Mouse (Mus musculus) naive thymus-derived CD4-positive, alpha-beta T cell, adult 2 months (primary cell): ENCODE results near the gene Stk33.
"Not testable (repeated sequence)": the region's sequence is repeated elsewhere in the genome, so short reads cannot be mapped to it uniquely, and the experiment has no call there.

Experiments used
- DNase-seq: peaks from one replicate; pipeline ENCODE4 v3.0.0-alpha.2; 2011; ENCODE audit warnings: low read depth

Gene Stk33

DNA sequence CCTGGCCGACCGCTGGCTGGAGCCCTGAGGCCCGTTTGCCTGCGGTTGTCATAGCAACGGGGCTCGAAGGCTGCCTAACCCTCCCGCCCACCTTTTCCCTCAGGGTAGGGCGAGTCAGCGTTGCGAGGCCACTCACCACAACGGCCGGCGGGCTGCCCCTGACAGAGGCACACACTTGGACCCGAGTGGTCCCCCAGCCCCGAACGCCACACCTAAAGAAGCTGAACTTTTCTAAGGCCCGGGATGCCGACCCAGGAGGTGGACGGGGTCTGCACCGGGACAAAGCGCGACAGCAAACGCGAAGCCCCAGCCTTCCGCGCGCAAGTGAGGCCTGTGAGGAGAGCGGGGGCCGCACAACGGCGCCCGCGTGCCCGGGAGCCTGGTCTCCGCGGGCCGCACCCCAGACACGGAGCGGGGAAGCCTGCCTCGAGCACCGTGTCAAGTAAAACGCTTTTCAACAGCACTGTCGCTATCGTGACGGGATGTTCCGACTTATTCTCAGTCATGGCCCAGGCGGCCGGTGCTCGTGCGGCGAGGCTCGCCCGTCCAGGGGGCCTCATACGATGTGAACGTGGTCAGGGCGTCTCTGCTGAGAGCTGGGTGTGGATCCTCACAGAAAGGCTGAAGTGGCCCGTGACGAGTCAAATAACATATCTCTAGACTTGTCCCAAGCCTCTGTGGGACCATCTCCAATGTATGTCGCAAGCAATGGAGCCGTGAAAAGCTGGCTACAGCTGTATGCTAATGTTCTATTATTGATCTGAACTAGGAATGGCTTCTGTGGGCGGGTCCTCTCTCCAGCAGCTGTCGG is at the start of gene Stk33:
Stk33 (minus strand) TSS at position 301 of the 811 bp plus-strand sequence.
- no peak for DNase-seq

DNA sequence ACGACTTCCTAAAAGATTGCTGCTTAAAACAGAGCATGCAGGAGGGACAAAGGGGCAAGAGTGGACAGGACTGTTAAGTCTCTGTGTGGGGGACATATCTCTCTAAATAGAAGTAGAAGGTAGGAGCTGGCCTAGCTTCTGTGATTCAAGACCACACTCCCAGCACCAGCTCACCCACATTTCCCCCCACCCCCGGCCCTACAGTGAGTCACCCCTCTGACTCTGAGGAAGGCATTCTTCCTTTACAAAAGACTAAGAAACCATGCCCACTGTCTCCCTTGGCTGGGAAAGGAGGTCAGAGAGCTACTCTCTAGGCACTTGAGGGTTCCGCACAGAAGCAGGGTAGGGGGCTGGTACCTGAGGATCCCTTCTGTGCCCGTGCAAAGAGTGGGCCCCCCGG is 45.3 kb upstream of the Stk33 start:
- no peak for DNase-seq

DNA sequence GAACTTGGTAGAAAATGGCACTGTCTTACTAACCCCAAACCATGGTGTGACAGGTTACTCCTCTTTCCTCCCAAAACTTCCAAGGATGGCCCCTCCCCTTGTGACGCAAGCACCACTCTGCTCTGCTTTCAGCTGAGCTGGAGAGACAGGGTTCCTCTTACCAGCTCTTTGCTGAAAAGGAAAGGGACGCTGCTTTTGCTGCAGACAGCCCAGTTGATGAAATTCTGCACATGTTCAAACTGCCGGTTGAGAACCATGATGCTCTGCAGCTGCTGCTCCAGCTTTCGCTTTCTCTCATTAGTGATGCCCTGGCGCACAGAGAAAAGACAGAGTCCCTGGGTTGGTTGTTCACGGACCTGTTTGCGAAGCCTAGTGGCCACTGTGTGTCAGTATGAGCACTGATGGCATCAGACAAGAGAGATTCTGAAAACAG is 41.9 kb upstream of the Stk33 start:
- DNase-seq, result no peak

DNA sequence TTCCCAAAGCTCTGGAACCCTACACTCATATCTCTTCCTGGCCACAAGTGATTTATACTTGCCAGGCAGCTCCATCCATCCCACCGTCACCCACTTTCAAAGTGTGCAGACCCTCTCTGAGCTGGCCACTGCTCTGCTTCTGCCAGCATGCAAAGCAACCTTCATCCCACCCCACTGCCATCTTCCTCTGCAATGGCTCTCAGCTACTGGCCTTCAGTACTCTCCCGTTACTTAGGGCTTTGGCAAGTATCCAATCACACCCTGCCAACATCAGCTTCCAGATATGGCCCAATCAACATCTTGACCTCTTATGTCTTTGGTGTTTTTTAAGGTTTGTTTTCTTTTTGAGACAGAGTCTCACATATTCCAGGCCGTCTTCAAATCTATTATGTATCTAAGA is 39.0 kb upstream of the Stk33 start:
- no peak for DNase-seq

DNA sequence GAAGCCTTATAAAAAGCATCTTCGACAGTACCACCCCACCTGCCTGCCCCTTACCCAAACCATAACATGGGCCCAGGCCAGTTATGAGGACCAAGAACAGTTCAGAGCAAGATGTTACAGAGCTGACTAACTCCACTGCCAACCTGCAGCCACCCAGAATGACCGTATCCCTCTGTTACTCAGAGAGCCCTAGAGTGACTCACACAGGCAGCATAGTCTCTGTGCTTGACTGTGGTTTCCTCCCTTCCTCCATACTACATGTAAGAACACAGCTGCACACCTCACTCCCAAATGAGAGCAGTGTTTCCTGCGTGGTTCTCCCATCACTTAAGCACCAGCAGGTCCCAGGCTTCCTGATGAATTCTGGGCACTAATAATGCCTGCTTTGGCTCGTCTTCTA is 31.8 kb upstream of the Stk33 start:
- no peak for DNase-seq

DNA sequence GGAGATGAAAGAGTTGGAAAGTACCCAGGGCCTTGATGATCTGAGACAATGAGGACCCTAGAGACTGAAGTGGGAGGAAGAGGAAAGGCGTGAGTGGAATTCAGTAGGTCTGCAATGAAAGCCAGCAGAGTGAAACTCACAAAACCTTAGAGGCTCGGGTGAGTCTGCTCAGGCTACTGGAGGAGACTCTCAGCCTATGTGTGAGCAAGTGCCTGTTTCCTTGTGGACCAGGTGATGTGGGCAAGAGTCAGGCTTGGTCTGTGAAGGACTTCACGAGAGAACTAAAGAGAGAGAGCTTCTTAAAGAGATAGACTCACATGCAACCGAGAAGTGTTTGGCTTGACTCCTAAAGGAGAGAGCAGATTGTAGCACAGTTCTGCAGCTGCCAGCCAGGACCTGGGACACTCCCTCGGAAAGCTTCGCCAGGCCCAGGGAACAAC is 29.4 kb upstream of the Stk33 start:
- no peak for DNase-seq

DNA sequence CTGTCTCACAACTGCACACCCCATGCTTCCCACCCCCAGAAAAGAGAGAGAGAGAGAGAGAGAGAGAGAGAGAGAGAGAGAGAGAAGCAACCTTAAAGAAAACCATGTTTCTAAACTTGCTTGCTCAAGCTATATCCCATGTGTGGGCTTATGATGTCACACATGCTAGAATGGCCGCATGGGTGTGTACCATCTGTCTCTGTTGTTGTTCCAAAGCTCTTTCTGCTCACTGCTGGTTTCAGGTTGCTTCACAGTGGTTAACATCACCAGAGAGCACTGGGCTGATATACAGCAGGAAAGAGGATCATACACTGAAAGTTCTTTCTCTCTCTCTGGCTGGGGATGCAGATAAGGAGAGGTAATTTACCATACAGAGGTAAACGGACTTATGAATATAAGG is 28.7 kb upstream of the Stk33 start:
- DNase-seq, result no peak

DNA sequence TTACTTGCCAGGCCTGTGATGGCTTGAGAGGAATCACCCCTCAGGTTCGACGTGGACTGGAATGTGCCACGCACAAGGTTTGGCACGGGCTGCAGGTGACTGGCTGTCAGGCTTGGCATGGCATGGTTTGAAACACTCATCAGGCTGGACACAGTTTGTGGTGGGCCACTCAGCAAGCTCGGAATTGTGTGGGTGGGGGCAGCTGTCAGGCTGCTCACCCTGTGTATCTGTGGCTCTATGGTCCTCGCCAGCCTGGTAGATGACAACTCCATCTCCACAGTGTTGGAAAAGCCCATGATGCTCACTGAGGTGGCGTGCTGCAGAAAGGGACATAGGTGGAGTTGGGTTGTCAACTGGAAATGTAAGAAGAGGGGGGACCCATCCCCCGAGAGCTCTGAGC is 21.8 kb upstream of the Stk33 start:
- no peak for DNase-seq

DNA sequence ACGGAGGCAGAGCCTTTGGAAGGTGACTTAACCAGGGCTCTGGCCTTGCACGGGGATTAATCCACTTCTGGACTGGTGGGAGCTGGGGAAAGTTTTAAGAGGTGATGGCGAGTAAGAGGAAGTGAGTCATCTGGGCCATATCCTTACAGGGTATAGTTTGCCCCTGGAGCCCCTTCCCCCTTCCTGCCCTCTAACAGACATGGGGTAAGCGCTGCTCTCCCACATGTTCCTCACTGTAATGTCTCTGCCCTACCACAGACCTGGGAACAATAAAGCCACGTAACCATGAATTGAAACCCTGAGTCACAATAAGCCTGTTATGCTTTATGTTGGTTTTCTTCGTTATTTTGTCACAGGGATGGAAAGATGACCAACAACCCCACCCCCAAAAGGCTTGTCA is 17.7 kb upstream of the Stk33 start:
- no peak for DNase-seq

DNA sequence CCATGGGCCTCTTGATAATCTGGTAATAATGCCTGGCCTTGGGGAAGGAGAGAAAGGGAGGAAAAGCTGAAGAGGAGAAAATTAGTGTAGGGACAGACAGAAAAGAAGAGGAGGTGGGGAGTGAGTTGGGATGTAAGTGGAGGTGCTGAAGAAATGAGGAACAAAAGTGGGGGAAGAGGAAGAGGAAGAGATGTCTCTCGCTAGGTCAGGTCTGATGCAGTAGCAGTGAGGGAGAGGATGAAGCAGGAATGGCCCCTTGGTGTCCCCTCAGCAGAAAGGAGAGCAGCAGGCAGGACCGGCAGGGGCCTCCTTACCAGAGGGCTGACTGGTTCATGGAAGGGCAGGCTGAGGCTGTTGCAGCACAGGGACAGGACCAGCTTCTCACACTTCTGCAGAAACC is 16.9 kb upstream of the Stk33 start:
- no peak for DNase-seq

DNA sequence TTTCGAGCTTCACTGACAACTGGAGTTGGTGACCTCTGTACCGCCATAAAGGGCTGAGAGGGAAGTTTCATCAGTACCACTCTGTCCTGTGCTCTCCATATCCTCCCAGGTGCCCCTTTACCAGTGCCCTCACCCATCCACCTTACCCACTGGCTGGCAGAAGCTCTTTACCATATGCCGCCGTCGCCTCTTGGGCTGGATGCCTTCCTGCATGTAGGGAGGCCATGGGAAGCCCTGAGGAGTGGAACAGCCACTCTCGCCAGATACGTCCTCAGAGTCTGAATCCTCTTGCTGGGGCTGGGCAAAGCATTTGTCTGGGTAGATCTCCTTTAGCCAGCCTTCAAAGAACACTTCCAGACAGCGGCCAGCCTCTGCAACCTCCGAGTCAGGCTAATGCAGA is 16.0 kb upstream of the Stk33 start:
- DNase-seq, result no peak

DNA sequence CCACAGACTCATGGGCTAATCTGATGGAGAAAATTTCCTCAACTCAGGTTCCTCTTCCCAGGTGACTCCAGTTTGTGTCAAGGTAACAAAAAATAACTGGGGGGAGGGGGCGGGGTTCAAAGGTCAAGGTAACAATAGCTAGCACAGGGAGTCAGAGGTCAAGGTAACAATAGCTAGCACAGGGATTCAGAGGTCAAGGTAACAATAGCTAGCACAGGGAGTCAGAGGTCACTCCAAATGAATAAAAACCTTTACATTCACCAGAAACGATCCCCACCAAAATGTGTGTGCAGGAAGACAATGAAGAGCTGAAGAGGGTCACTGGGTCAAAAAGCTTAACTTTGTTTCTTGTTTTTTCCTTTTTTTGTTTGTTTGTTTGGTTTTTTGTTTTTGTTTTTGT is 9.2 kb upstream of the Stk33 start:
- no peak for DNase-seq

DNA sequence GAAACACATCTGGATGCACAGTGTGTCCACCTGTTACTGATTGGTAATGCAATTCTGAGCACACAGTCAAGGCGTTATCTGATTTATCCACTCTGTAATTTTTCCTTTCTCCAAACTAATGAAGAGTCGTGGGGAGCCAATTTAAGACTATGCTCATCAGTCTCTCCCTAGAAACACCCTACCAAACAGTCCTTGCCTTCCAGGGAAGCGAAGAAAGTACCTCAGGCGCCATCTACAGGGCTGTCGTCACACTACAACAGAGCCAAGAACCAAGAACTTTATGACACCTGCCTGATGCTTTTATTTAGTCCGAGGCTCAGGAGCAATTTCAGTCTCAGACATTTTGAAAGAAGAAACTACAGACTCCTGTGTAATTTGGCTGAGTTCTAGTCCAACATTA is 6.1 kb upstream of the Stk33 start:
- no peak for DNase-seq

DNA sequence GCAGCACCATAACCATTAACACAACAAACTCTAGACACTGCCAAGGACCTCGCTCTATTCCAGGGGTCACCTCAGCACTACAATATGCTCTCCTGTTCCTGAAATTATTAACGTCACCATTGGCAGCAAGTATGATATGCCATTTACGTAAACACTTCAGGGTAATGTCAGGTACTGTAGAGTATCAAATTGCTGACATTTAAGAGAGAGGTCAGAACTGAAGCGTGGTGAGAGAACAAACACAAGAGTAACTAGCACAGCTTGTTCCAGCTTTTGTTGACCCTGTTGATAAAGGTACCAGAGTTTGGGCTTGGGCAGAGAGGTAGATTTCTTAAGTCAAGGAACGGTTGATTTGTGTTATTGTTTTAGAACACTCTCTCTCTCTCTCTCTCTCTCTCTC is 3.9 kb upstream of the Stk33 start:
- DNase-seq, result no peak

DNA sequence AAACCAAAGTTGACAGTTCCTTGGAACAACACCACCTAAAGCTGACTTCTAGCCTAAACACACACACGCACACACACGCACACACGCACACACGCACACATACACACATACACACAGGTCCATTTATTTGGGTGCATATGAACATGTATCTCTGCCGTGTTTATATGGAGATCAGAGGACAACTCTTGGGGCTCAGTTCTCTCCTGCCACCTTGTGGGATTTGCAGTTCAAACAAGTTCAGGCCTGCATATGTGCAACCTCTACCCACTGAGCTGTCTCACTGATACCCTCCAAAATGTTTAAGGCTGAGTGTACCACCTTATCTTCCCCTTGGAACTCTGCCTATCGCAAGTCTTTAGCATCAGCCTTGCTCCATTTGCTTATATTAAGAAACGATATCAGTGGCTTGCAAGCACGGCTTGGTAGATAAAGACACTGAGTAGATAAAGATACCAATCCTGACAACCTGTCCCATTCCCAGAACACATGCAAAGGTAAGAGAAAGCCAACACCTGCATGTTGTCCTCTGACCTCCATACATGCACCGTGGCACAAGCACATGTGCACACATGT is 1.9 kb upstream of the Stk33 start:
- DNase-seq, result no peak

DNA sequence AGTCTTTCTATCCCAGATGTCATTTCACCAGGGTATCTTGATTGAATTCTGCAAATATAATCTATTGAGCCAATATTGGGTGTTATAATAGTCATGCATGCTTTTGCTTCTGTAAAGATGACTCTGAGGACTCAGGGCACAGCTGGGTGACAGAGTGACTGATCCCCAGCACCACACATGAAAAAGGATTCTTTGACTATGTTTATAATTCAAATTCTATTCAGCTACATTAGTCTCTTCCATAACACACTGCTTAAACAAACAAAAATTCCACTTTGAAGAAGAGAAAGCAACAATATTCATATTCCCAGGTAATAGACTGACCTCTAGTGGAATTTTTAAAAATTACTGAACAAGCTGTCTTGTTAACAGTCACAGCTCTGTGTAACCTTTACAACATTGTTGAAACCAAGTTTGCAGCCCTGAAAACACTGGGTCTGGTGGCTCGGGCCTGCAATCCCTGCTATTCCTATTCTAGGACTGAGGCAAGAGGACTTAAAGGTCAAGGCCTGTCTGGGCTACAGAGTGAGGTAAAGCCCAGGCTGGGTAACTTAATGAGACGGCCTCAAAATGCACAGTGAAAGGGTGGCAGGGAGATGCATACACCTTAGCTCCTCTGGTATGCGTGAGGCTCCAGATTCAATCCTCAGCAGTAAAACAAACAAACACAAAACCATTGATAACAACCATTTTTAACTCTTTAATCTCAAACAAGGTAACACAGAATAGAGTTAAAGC is 14.3 kb downstream of the Stk33 start:
- peak; percentile 2 for DNase-seq

DNA sequence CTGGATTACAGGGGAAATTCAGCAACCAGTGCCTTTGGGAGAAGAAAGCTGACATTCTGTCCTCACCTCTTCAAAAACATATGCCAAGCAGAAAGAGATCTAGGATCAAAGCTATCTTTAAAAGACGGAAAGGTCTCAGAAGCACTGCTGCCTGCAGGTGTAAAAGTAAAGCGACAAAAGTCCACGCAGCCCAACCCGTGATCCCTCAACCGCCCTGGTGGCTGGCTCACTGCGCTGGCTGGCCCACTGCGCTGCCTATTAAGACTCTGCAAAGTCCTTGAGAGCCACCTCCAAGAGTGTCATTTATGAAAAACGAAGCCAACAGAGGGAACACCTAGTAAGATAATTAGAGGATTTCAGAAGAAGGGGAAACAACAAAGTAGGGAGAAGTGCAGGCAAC is 16.1 kb downstream of the Stk33 start:
- DNase-seq, result no peak

DNA sequence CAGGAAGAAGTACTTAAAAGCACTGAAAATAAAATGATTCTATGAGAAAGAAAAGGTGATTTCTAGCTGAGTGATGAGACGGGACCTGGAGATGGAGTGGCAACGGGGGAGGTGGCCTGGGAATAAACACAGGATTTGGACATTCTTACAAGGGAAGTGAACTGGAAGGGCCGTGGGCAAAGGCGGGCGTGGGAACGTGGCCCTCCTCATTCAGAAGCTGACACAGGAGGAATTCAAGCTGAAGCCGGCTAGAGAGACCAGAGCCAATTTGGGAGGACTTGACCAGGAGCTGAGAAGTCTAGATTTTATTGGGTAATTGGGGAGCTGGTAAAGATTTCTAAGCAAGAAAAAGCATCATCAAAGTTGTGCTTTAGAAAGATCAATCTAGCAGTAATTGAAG is 33.4 kb downstream of the Stk33 start:
- DNase-seq, result no peak

DNA sequence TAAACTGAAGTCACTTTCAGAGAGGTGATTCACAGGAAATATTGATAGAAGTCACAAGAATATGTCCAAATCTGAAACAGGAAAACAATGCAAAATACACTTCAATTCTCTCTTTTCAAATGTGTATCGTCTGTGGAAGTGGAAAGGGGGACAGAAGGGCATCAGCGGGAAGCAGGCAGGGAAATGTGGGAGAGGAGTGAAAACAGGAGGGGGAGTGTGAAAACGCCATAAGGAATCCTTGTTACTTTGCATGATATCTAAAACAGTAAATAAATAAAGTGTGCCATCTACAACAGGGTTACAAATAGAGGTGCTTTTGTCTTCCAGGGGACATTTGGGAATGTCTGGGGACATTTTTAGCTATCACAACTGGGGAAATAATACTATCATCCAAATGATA is 39.6 kb downstream of the Stk33 start:
- DNase-seq, result no peak

DNA sequence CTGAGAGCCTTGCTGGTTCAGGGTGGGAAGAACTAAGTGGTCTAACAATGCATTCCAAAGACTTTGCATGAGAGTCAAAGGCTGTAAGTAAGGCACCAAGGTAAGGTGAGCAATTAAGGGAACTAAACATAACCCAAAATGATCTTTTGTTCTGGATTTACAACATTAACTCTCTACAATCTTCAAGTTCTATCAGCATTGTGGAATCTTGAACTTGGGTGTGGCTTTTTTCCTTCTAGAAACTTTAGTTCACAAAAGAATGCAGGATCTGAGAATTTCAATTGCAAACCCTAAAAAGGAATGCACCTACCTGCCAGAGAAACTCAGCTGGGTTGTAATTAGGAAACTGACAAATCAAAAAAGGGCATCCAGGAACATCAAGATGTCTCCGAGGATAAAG is 57.8 kb downstream of the Stk33 start:
- DNase-seq, result no peak

DNA sequence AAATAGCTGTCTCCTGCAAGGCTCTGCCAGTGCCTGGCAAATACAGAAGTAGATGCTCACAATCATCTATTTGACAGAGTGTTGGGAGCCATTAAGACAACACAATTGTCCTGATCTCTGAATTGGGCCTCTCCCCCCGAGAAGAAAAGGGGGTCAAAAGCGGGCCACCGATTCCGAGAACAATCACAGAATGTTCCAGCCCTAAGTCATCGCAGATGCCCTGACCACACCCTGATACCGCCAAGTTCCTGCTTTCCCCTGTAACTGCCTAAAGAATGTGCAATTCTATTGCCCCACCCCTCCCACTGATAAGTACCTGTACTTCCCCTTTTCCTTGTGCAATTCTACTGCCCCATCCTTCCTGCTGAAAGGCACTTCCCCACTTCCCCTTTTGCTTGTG is 65.3 kb downstream of the Stk33 start:
- DNase-seq, result not testable (repeated sequence)

DNA sequence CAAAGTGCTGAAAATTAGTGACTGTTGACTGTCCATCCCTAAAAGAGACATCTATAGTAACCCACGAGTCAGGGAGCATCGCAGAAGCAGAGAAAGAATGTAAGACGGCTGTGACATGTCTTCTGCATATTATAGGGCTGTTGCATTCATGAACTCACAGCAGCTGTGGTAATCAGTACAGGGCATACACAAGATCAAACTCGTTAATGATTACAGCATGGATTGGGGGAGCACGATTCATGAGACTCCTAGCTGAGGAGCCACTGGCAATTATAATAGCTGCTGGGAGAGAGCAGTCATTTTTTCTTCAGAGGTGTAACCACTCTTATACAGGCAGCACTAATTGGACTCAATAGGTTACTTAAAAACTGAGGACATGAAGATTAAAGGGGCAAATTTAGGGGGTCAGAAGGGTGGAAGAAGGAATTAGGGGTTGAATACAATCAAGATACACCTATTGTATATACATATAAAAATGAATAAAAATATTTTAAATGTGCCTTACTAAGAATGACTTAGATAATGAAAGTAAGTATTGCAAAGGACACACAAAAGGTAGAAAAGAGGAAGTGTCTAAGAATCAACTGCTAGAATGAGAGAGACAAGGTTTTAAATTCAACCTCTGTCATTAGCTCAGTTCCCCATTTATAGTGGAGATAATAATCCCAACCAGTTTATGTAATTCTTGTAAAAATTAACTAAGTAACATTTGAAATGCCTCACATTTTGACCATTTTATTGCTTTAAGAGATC is 80.3 kb downstream of the Stk33 start:
- DNase-seq, result no peak

DNA sequence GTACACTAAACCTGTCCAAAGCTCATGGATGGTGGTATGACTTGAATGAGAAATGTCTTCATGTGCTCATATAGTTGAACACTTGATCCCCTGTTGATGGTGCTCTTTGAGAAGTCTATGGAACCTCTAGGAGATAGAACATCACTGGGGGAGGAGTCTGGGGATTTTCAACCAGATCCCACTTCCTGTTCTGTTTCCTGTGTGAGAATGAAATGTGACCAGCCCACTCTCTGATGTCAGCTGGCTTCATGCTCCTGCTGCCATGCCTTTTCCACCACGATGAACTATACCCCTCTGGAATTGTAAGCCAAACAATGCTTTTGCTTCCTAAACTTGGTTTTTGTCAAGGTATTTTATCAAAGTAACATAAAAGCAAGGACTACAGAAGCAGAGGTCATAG is 81.0 kb downstream of the Stk33 start:
- no peak for DNase-seq
